Mouse (Mus musculus) kidney, adult 2 months (tissue): ENCODE measurements at regions not wholly inside any gene's neighbourhood (a gene's known extent, or its start where the extent isn't known, plus 50 kb on each side); places are given as distances from the start of the nearest gene placed in this dataset.

Experiments used
- CTCF ChIP-seq: fragments of 200-500 bp; conservative IDR thresholded peaks from 2 replicates; pipeline ENCODE4 v1.5.1; 2011; ENCODE audit warnings: low read depth, mild to moderate bottlenecking, control low read depth, low read length, moderate library complexity, mixed read lengths; ENCODE audit not compliant: insufficient read depth, insufficient read length
- POLR2A ChIP-seq: fragments of 200-500 bp; IDR thresholded peaks from one replicate; pipeline ENCODE4 v1.6.1; 2011; ENCODE audit warnings: low read depth, low read length, control low read depth

DNA sequence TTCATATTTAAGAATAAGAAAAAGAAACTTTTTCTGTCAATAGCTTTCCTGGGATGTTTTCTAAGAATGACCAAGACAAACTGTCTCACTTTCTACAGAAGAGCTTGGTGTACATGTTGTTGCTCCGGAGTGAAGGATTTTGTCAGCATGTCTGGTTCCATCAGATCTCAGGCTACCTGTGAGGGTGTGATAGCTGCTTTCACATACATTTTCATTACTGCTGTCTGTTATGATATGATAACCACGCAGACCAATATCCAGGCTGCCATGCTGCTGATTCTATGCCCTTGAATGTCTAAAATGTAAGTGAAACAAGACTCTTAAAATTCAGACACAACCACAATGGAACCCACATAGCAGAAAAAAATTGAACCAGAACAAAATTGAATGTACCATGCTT is 1036.6 kb upstream of the Lcorl start:
- TF ChIP-seq CTCF (no peak), POLR2A (no peak)
